Mouse (Mus musculus) lung, postnatal 0 days (tissue): ENCODE data around the gene Rbm39. TPM values are rescaled to one million over a fixed set of nuclear protein-coding genes. Genes with fewer than 3 reads are reported as not detected.

ENCODE experiments used
- ATAC-seq: fragments of 200-750 bp; cut with Nextera tagmentation; 2 replicates; pipeline ENCODE4 v1.8.0; 2017; ENCODE audit warnings: moderate library complexity
- DNase-seq: peaks from one replicate; pipeline ENCODE4 v3.0.0-alpha.2; 2016; ENCODE audit warnings: low spot score
- H3K27ac ChIP-seq: fragments of 300-500 bp; sonication (generic); 2 replicates; pipeline ENCODE4 v1.5.1; 2014; ENCODE audit warnings: antibody characterized with exemption, mild to moderate bottlenecking, low read length, mixed read lengths
- H3K27me3 ChIP-seq: fragments of 300-500 bp; sonication (generic); replicated peaks from 2 replicates; pipeline ENCODE4 v1.6.1; 2014; ENCODE audit warnings: low read length, mixed read lengths; ENCODE audit not compliant: insufficient read depth
- H3K36me3 ChIP-seq: fragments of 300-500 bp; sonication (generic); 2 replicates; pipeline ENCODE4 v1.6.1; 2014; ENCODE audit warnings: low read length, mixed read lengths; ENCODE audit not compliant: insufficient read depth
- H3K4me1 ChIP-seq: fragments of 300-500 bp; sonication (generic); 2 replicates; pipeline ENCODE4 v1.6.1; 2014; ENCODE audit warnings: antibody characterized with exemption, low read depth, low read length, mixed read lengths; ENCODE audit not compliant: insufficient read depth
- H3K4me2 ChIP-seq: fragments of 300-500 bp; sonication (generic); replicated peaks from 2 replicates; pipeline ENCODE4 v1.6.1; 2014; ENCODE audit warnings: low read depth, mild to moderate bottlenecking, low read length, moderate library complexity, mixed read lengths
- H3K4me3 ChIP-seq: fragments of 300-500 bp; sonication (generic); 2 replicates; pipeline ENCODE4 v1.5.1; 2014; ENCODE audit warnings: low read depth, low read length
- H3K9ac ChIP-seq: fragments of 300-500 bp; sonication (generic); replicated peaks from 2 replicates; pipeline ENCODE4 v1.6.1; 2014; ENCODE audit warnings: low read depth, mild to moderate bottlenecking
- H3K9me3 ChIP-seq: fragments of 300-500 bp; sonication (generic); 2 replicates; pipeline ENCODE4 v1.6.1; 2016; ENCODE audit warnings: low read length, mixed read lengths
- CTCF ChIP-seq: IDR thresholded peaks from 2 replicates; pipeline ENCODE4 v1.5.1; 2016; ENCODE audit warnings: antibody characterized with exemption, mild to moderate bottlenecking
- EP300 ChIP-seq: IDR thresholded peaks from 2 replicates; pipeline ENCODE4 v1.6.1; 2016; ENCODE audit warnings: antibody characterized with exemption, mild to moderate bottlenecking, control low read depth
- WGBS: fragments of 180-500 bp; shearing (Covaris S2); extraction: QIAGEN DNeasy Blood & Tissue Kit; methylation state at CpG from one replicate; pipeline ENCODE4 v1.1.7; 2014; 5-methylcytosine and 5-hydroxymethylcytosine counted together
- polyA plus RNA-seq: library from polyadenylated mRNA; unstranded; fragments of >200 nt; fragmentation: Nextera tagmentation; extraction: Ambion mirVana; gene quantifications from 2 replicates; pipeline ENCODE4 v1.2.1, GENCODE M21; 2015

The Rbm39 gene
- 654 and 692 TPM in 2 replicates for polyA plus RNA-seq

DNA sequence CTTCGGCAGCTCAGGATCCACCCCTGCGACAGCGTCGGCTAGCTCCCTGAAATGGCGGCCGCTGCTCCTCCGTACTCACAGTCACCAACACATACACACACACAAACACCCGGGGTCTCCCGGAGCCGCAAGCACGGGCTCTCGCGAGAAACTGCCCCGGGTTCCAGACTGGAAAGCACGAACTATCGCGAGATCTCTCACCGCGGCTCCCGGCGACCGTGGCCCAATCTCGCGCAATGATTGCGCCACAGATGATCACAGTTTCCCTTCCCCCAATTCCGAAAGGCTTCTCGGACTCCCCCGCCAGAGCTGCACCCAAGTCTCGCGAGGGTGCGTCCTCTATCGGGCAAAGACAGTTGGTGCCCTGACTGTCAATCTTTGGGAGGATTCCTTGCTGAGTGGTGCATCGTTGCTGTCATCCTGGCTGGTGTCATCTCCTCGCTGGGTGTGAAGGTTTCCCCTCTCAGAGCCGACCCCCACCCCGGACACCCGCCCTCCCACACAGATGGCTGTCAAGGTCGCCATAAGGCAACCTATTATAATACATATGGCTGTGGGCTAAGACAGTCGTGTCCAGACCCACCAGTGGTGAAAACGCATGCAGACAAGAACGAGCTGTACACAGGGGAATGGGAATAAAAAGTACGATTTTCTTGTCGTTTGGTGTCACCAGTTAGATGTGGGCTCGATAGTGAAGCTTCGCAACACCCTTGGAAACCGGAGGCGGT lies at the start of gene Rbm39:
Gene Rbm39, minus strand, starts transcription at position 145 of the 728 bp plus-strand sequence.
- Histone ChIP-seq H3K36me3 (0 out of 2 replicates have a peak, but pooled peaks cover 12% of the 10 kb centered on the region), H3K4me1 (peaks cover 11% of the 10 kb centered on the region; the same call in 1 of the 2 replicates), H3K9ac (peak within 1 kb of the TSS; percentile 100), H3K9me3 (no peaks in the 10 kb centered on the region), H3K4me3 (peak within 1 kb of the TSS; percentile 85), H3K27me3 (no peaks in the 10 kb centered on the region), H3K4me2 (peak within 1 kb of the TSS; percentile 68), H3K27ac (peak within 1 kb of the TSS; percentile 96)
- TF ChIP-seq EP300 (peak; percentile 99), CTCF (peak; percentile 77)
- ATAC-seq (peak; percentile 96), DNase-seq (peak; percentile 100)
- under 1% methylated on average over 47 of the region's 47 CpGs for WGBS

- Histone ChIP-seq H3K4me1 (no peaks in the 10 kb centered on the region), H3K27me3 (no peaks in the 10 kb centered on the region), H3K9ac (no peak overlapping the region), H3K36me3 (peaks cover 7% of the 10 kb centered on the region; the same call in 1 of the 2 replicates), H3K4me3 (no peak overlapping the region), H3K9me3 (no peaks in the 10 kb centered on the region), H3K4me2 (no peak overlapping the region), H3K27ac (no peak overlapping the region)
- ATAC-seq, result no peak
- WGBS, result 100% methylated on average over 1 of the region's 1 CpGs
- TF ChIP-seq CTCF, result no peak
- no peak for TF ChIP-seq EP300
- no peak for DNase-seq
These were observed 49.1 kb upstream of the Rbm39 start for GRCm38 (mm10) chr2:156229171-156229570.

GRCm38 (mm10) chr2:156227689-156228088 lies 47.7 kb upstream of the Rbm39 start:
- Histone ChIP-seq H3K4me3 (no peak overlapping the region), H3K9ac (no peak overlapping the region), H3K36me3 (peaks cover 13% of the 10 kb centered on the region; the same call in 1 of the 2 replicates), H3K9me3 (no peaks in the 10 kb centered on the region), H3K4me2 (no peak overlapping the region), H3K4me1 (no peaks in the 10 kb centered on the region), H3K27me3 (no peaks in the 10 kb centered on the region), H3K27ac (no peak overlapping the region)
- 88% methylated on average over 1 of the region's 1 CpGs for WGBS
- DNase-seq, result no peak
- no peak for TF ChIP-seq CTCF
- TF ChIP-seq EP300, result no peak
- ATAC-seq, result no peak

GRCm38 (mm10) chr2:156224043-156224442 lies 44.0 kb upstream of the Rbm39 start:
- Histone ChIP-seq H3K27me3 (no peaks in the 10 kb centered on the region), H3K9ac (no peak overlapping the region), H3K36me3 (0 out of 2 replicates have a peak, but pooled peaks cover 11% of the 10 kb centered on the region), H3K4me2 (no peak overlapping the region), H3K27ac (no peak overlapping the region), H3K4me3 (no peak overlapping the region), H3K4me1 (no peaks in the 10 kb centered on the region), H3K9me3 (no peaks in the 10 kb centered on the region)
- DNase-seq, result no peak
- WGBS, result 76% methylated on average over 5 of the region's 5 CpGs
- no peak for TF ChIP-seq CTCF
- no peak for TF ChIP-seq EP300
- ATAC-seq, result no peak

DNA sequence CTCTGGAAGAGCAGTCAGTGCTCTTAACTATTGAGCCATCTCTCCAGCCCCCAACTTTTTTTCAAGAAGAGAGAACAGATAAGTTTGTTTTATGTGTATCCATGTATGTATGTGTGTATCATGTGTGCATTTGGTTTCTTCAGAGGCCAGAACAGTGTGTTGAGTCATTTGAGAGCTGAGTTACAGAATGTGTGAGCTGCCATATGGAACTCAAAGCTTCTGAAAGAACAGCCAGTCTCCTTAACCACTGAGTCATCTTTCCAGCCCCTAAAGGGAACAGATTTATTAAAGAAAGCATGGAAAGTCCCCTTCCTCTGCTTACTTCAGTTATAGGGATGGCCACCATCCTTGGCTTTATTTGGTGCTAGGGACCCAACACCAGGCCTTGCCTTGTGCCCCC lies 42.1 kb upstream of the Rbm39 start:
- DNase-seq (no peak), ATAC-seq (no peak)
- H3K27me3 ChIP-seq, result no peaks in the 10 kb centered on the region
- 0 out of 2 replicates have a peak, but pooled peaks cover 7% of the 10 kb centered on the region for H3K36me3 ChIP-seq
- H3K4me3 ChIP-seq, result no peak overlapping the region
- H3K4me2 ChIP-seq, result no peak overlapping the region
- H3K9me3 ChIP-seq, result no peaks in the 10 kb centered on the region
- TF ChIP-seq EP300, result no peak
- no peak for TF ChIP-seq CTCF
- H3K9ac ChIP-seq, result no peak overlapping the region
- H3K4me1 ChIP-seq, result no peaks in the 10 kb centered on the region
- H3K27ac ChIP-seq, result no peak overlapping the region

- Histone ChIP-seq H3K27ac (no peak overlapping the region), H3K4me3 (no peak overlapping the region), H3K4me1 (no peaks in the 10 kb centered on the region), H3K9me3 (no peaks in the 10 kb centered on the region), H3K27me3 (no peaks in the 10 kb centered on the region), H3K36me3 (no peaks in the 10 kb centered on the region), H3K9ac (no peak overlapping the region), H3K4me2 (no peak overlapping the region)
- 58% methylated on average over 1 of the region's 1 CpGs for WGBS
- no peak for ATAC-seq
- TF ChIP-seq CTCF (no peak), EP300 (no peak)
- no peak for DNase-seq
These were observed 37.7 kb upstream of the Rbm39 start for GRCm38 (mm10) chr2:156217786-156218185.
